Mouse (Mus musculus) MEL (cell line): ENCODE results near the gene Rgs19.

Experiments
- BHLHE40 ChIP-seq: IDR thresholded peaks from 2 replicates; pipeline ENCODE4 v1.6.1; 2012; ENCODE audit warnings: low read depth, mild to moderate bottlenecking, inconsistent platforms, low read length, improper control_type of control experiment, borderline replicate concordance
- TCF12 ChIP-seq: IDR thresholded peaks from 2 replicates; pipeline ENCODE4 v1.6.1; 2014; ENCODE audit warnings: low read depth, mild to moderate bottlenecking, inconsistent platforms, low read length, improper control_type of control experiment, moderate library complexity

- no peak for TF ChIP-seq BHLHE40
- no peak for TF ChIP-seq TCF12
These were observed 26.3 kb upstream of the Rgs19 start for GRCm38 (mm10) chr2:181720061-181720460.
